Mouse (Mus musculus) hematopoietic stem cell, adult 5-6 weeks (primary cell): ENCODE measurements at regions not wholly inside any gene's neighbourhood (a gene's known extent, or its start where the extent isn't known, plus 50 kb on each side); places are given as distances from the start of the nearest gene placed in this dataset.

Source experiments
- ATAC-seq, 2 experiments: fragments of 125-278 bp in 1 of 2; replicated peaks in 1 of 2; 2 replicates each; pipeline ENCODE4 v1.8.0; 2016 to 2017; ENCODE audit warnings: inconsistent platforms in 2 of 2, mild to moderate bottlenecking in 2 of 2, moderate number of reproducible peaks in 2 of 2, low read depth in 1 of 2, moderate TSS enrichment in 1 of 2; ENCODE audit not compliant: low FRiP score in 2 of 2, poor library complexity in 2 of 2, severe bottlenecking in 2 of 2, insufficient read depth in 1 of 2, low TSS enrichment in 1 of 2

DNA sequence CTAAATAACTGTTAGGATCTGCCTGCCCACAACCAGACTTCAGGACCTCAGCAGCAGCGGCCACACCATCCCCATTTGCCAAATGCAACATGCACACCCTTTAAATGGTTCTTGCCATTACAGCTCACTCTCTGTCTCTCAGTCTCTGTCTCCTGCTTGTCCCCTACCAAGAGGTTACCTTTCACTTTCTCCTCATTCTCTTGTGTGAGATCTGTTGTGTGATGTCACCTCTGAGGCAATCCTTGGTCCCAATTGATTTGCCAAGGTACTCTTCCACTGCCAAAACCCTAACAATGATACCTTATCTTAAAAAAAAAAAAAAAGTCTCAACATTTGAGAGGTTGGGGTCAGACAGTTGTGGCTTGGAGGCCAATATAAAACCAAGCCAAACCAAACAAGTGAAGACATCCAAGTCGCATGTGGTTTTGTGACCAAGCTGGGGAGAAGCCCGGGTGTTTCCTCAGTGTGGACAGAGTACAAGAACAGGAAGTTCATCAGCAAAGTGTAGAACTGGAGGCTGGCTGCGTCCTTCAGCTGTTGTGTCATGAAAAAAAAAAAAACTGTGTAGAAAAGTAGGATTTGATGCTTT, 464.2 kb downstream of the Slc4a3 start:
- peak; percentile 96 to 98 for ATAC-seq

DNA sequence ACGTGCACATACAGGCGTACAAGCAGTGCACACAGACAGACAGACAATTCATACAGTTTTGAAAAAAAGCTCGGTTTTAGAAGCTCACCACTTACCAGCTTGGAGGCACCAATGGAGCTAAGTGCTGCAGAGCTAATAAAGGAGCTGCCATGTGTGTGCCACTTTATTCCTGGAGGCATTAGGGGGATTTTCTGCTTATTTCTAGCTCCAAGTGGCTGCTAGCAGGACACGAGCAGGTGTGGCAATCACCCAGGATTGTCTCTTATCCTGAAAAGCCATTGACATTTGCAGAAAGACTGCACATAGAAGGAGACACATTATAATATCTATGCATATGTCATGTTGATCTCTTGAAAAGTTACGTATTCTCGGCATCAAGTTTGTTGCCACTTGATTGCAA, 472.5 kb downstream of the Slc4a3 start:
- no peak for ATAC-seq

DNA sequence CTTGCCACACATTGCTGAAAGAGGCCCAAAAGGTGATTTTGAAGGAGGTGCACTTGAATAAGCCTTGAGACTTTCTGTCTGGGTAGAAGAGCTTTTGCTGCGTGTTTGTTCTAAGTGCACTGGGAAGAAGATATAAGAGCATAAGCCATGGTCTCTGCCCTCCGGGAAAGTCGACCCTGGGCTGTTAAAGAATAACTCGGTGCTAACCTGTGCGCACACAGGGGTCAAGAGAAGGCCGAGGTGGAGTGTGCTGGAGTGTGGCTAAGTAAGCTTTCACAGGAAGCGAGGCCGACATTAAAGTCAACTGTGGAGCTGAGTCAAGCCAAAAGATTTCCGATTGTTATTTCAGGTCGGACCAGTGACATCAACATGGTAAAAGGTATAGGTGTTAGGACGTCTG, 473.0 kb downstream of the Slc4a3 start:
- ATAC-seq: no peak

DNA sequence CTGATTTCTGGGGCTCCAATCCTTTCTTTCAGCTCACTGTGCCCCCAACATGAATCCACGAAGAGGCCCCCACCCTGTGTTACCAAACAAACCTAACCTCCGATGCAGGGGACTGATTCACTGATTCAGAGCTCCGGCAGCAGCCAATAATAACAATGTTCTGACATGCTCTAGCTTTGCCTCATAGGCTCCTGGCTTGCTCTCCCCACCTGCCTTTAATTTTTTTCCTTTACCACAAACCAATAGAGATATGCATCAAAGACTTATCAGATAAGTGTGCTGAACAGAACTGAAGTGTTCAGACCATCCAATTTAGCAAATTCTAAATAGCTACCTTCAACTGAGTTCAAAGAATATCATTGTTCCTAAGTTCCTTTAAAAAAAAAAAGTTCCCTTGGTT, 478.6 kb downstream of the Slc4a3 start:
- ATAC-seq: no peak

DNA sequence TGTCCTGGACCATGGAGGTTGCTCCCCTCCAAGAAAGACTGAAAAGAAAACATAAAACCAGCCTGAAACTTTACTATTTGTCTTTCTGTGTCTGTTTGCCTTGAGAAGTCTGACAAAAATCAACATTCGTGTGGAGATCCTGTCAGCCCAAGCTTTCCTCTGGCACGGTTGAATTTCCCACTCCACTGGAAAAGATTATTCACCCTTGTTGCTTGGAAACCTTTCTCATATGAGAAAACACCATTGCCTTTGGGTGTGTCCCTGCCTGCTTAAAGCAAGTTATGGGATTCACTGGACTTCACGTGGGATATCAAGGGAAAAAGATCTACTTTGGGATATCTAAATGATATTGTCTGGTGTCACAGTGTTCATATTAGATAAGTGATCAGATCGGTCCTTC, 479.3 kb downstream of the Slc4a3 start:
- ATAC-seq: no peak

DNA sequence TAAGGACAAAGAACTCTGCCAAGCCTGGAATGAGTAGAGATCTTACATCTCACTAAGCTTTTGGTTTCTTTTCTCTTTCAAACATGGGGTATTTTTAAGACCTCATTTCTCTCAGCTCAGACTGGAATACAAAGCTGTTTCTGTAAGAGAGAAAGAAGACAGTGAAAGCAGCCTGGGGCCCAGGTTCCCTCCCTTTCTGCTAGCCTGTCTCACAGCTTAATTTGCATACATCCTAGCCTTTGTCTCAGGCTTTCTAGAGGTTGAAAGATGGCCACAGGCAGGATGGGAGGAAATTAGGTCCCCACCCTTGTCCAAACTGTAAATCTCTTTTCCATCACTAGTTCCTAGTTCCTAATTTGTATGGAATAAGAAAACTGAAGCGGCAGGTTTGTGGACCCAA, 483.0 kb downstream of the Slc4a3 start:
- no peak for ATAC-seq

DNA sequence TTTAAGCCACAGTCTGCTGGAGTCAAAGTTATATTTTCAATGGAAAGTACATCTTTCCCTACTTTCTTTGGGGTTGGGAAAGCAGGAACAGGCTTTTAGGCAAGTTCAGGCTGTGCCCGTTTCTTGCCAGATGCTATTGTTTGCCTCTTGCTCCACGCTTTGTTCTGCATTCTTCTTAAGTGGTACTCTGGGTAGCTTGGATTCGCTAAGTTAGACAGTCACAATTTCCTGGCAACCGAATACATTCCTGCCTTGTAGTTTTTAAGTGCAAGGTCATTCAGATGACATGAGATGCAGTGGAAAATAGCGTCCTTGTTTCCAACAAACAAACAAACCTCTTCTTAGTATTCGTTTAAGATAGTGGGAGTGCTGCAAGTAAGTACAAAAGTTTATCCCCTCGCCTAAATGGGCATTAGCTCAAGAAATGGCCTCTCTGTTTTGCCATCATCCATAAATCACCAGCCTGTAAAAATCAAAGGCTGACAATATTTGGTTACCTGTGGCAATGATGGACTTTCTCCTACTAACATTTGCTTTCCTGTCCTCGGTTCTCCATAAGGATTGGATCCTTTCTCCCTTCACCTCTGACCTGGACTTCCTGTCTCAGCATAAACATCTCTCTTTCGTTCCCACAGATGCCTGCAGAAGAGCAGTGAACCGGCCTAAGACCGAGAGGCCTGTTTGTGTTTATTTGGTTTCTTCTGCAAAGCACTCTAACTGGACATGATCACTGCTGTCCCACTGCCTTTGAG, 485.3 kb downstream of the Slc4a3 start:
- ATAC-seq: no peak

DNA sequence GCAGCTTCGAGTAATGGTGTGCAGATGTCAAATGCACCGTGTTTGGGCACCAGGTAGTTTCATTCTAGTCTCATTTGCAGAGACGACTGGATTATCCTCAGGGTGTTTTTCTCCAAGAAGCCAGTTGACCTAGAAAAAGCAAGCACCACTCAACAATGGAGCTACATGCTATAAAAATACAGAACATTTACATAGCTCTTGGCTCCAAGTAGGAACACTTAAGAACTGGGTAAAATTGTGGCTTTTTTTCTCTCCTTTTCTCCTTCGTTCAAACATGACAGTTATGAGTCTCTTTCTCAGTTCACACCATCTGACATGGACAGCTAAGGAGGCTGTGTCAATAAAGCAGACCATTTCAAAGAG, 485.8 kb downstream of the Slc4a3 start:
- ATAC-seq: no peak

DNA sequence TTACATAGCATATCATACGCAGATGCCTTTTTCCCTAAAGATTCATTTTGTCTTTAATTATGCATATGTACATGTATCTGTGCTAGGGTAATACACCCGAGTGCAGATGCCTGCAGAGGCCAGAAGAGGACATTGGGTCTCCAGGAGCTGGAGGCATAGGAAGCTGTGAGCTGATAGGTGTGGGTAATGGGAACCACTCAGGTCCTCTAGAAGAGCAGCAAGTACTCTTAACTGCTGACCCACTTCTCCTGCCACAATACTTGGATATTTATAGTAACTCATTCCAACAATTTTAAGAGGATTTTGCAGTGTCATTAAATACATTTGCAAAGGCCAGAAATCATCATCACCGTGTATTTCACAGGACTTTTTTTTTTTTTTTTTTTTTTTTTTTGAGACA, 486.6 kb downstream of the Slc4a3 start:
- ATAC-seq: no peak

DNA sequence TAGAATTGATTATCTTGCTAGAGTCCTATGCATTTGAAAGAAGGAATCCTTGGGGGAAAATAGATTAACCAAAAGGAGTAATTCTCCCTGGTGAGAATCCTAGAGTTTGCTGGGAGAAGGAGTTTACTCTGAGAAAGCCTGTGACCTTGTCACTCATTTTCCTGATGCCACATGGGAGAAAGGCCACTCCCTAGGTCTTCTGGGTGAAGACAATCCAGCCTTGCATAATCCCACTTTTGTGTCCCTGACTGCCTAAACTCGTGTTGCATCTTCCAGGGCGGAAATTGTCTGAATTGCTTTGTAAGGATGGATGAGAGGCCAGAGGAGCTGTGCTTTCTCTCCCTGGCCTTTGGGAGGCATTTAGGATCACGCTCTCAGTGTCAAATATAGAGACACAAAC, 490.2 kb downstream of the Slc4a3 start:
- no peak for ATAC-seq

DNA sequence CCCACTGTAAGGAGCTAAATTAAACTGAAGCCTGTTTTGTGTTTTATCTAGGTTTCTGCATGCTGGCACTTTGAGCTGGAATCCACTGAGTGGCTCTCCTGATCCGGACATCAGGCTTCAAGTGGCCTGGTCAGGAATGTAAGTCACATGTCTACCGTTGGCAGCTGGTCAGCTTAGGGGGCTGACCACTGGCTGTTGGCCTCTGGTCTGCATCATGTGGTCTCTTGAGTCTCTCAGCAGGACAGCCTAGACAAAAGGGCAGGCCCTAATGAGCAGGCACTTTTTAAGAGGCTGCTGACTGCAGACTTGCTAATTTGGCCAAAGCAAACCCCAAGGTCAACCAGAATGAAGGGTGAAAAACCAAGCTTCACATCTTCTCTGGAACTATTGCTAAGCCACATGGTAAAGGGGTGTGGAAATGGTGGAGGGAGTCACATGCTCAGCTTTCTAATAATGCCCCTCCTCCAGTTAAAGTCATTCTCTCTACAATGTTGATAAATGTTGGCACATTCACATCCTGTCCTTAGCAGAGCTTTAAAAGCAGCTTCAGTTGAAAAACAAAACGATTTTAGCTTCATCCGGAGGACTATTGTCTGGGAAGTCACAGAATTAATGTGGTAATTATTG, 493.1 kb downstream of the Slc4a3 start:
- no peak for ATAC-seq

DNA sequence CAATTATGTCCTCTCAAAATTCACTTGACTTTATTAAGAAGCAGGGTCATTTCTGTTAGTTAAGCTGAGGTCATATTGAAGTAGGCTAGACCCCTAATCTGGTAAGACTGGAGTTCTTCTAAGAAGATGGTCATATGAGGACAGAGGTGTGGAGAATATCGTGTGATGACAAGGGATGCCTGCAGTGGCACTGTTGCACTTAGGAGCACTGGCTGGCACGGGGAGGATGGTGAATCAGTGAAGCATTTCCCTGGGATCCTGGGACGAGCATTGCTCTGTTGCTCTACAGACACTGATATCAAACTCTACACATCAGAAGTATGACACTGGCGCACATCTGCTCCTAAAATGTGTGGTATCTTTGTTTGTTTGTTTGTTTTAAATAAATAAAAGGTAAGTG, 493.6 kb downstream of the Slc4a3 start:
- ATAC-seq: no peak

DNA sequence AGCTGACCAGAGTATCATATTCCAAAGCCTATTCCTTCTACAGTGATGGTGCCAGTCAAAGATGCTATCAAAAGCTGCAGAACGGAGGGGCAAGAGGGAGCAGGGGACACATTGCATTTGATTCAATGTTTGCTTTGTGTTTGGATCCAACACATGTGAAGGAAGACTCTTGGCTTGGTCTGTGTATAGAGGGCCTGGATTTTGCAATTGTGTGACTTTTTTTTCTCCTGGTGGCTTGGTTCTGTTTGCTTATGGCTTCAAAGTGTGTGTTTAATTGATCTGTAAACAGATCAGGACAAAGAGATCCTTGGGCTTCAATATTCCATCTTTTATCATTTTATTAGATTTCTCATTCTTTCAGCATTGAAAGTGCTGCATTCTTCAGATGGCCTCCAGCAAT, 504.2 kb downstream of the Slc4a3 start:
- no peak for ATAC-seq

DNA sequence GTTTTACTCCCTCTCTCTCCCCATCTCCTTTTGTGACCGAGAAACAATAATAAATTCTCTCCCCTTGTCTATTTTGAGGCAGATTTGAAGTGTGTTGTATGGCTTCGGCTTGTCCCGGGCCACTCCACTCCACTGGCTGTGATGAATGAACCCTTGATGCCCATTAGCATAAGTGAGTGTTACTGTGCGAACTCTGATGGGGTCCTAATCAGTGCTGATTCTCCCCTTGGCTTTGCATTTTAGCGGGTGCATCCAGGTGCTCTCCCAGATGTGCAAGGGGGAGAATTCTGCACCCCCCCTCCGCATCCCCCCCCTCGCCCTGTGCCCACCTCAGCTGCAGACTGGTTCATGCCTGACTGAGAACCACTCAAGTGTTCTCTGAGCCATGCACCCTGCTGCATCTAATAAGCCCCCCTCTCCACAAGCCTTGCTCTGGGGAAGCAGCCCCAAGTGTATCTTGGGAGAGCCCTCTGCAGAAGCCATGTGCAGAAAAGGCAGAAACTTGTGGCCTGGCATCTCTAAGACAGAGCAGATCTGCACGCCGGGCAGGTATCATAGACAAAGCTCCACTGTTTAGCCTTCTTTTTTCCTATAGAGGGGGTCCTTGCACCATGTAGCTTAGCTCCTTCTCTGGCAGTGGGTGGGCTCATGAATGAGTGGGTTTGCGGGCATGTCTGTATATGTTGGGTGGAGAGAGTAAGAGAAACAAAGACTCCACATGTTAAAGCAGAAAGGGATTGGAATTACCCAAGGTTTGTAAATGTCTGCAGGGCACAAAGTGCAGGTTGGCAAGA, 507.5 kb downstream of the Slc4a3 start:
- no peak for ATAC-seq

DNA sequence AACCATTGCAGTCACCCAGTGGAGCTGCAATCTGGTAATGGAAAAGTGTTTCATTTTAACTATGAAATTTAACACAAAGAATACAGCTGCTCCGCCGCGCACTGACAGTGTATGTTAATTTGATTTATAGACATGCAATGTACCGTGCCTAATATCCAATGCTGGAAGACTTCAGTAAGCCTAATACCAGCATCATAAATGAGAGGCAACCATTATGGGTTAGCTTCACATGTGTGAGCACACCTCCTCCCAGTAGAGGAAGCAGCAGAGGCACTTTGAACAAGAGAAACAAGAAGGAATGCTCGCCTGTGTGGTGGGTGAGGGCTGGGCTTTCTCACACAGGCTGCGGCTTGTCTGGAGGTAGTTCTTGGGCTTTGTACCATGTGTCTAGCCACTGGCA, 519.7 kb downstream of the Slc4a3 start:
- no peak for ATAC-seq

DNA sequence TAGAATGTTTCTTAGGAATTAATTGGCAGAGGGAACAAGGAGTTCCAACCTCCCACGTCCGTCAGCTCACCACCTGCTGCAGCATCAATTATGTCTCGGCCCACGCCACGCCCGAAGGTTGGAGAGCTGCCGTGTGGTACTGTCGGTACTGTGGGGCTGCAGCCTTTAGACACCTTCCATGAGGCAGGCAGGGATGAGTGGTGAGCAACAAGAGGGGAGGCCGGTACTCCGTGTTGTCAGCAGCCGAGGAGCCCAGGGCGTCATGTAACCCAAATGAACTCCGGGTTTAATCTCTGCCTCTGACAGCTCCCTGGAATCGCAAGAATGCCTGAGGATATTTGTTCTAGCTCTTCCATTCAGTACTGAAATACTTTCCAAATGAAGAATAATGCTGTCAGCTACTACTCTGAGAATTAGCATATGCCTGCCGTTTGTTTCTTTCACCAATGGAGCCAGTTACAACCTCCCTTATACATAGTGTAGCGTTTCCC, 524.8 kb downstream of the Slc4a3 start:
- no peak for ATAC-seq

DNA sequence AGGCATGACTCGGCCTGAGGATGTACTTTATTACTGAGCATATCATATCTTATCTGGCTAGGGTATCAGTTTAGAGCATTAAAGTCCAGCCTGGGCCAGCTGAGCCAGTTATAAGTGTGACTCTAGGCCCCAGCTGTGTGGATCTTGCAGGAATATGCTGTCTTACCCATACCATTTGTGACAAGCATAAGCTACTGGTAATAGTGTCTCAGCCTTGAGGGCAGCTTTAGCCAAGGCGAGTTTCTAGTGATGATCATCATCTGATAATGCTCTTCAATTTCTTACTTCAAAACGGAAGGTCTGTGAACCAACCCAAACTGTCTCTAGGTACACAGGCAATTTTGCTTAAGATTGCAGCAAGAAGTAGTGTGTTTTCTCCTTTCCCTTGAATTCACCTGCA, 529.1 kb downstream of the Slc4a3 start:
- no peak for ATAC-seq
